In genomic region chr13:96389301-96389700, GRCm38 (mm10) we compare ENCODE assay signal across 10 mouse cellular contexts. TPM values are rescaled to one million over a fixed set of nuclear protein-coding genes. Genes with fewer than 3 reads are reported as not detected.
A peak's percentile ranks its signal among the peaks of the same experiment; 100 is the strongest.
DNase-seq lines count a peak whose midpoint lies in the region; ATAC-seq and TF ChIP-seq lines count a peak whose summit lies in the region.
"Had no signal": no experiment of that assay in that cellular context is flagged by ENCODE, and none has a peak within 500 bp of the region (broad histone marks: within the 10 kb centered on the region; RNA-seq: fewer than 3 reads in every experiment).

No protein-coding gene starts in this region.

- peaks cover 11% of the 10 kb centered on the region for H3K4me1 ChIP-seq in embryonic facial prominence, embryonic 10.5 days
- peaks cover 8% of the 10 kb centered on the region for H3K4me1 ChIP-seq in hindbrain, postnatal 0 days (ENCODE audit: insufficient read depth, low read length)

- H3K4me2 ChIP-seq in hindbrain, postnatal 0 days (ENCODE audit: low read depth, low read length): peak overlapping the region; percentile 62
- peak overlapping the region; percentile 66 for H3K4me2 ChIP-seq in myocyte (ENCODE audit: low read depth)

- peaks cover 43% of the 10 kb centered on the region for H3K36me3 ChIP-seq in embryonic facial prominence, embryonic 10.5 days (replicated peaks)
- peaks cover 35% of the 10 kb centered on the region for H3K36me3 ChIP-seq in hindbrain, postnatal 0 days (ENCODE audit: insufficient read depth, low read length)
- H3K36me3 ChIP-seq in myocyte (ENCODE audit: control insufficient read depth, insufficient read depth): peaks cover 32% of the 10 kb centered on the region

- WGBS in embryonic facial prominence, embryonic 10.5 days: 25% methylated on average over 2 of the region's 2 CpGs
- WGBS in hindbrain, postnatal 0 days: 8% methylated on average over 2 of the region's 2 CpGs

- peak overlapping the region; percentile 67 for H3K9ac ChIP-seq in hindbrain, postnatal 0 days (replicated peaks; ENCODE audit: low read length)

- H3ac ChIP-seq in myocyte (ENCODE audit: control insufficient read depth, insufficient read length): no peak overlapping the region

- peak overlapping the region; percentile 96 for H3K4me3 ChIP-seq in layer of hippocampus, adult 2 months
- peak overlapping the region; percentile 89 for H3K4me3 ChIP-seq in embryonic facial prominence, embryonic 10.5 days
- peak overlapping the region; percentile 58 for H3K4me3 ChIP-seq in hindbrain, postnatal 0 days (ENCODE audit: low read length)
- H3K4me3 ChIP-seq in myocyte: peak overlapping the region; percentile 55

- no peak overlapping the region for H3K27ac ChIP-seq in layer of hippocampus, adult 2 months
- H3K27ac ChIP-seq in embryonic facial prominence, embryonic 10.5 days (replicated peaks): no peak overlapping the region
- no peak overlapping the region for H3K27ac ChIP-seq in hindbrain, postnatal 0 days

- ATAC-seq in hindbrain, postnatal 0 days: no peak
- ATAC-seq in frontal cortex, adult (ENCODE audit: low TSS enrichment): no peak

- no peak for DNase-seq in layer of hippocampus, adult 2 months (ENCODE audit: low spot score in 2 of 2)
- DNase-seq in layer of hippocampus, postnatal 36 days: no peak
- DNase-seq in embryonic facial prominence, embryonic 10.5 days (ENCODE audit: low spot score): no peak
- no peak for DNase-seq in hindbrain, postnatal 0 days (ENCODE audit: low spot score)
- DNase-seq in retina, postnatal 1 day: no peak
- DNase-seq in layer of hippocampus, adult 18-20 months (ENCODE audit: low spot score in 2 of 2): no peak
- DNase-seq: adrenal gland, postnatal 10 days; kidney, postnatal 25 days had no signal

- no peaks in the 10 kb centered on the region for H3K27me3 ChIP-seq in embryonic facial prominence, embryonic 10.5 days (replicated peaks; ENCODE audit: low read depth, poor library complexity, severe bottlenecking)
- H3K27me3 ChIP-seq in hindbrain, postnatal 0 days (ENCODE audit: insufficient read depth, low read length): no peaks in the 10 kb centered on the region
- H3K27me3 ChIP-seq in myocyte (ENCODE audit: control insufficient read depth, insufficient read depth, insufficient read length): no peaks in the 10 kb centered on the region

- peaks cover 17% of the 10 kb centered on the region for H3K79me2 ChIP-seq in myocyte (ENCODE audit: control insufficient read depth, insufficient read depth)

- H3K9me3 ChIP-seq in embryonic facial prominence, embryonic 10.5 days: no peaks in the 10 kb centered on the region
- no peaks in the 10 kb centered on the region for H3K9me3 ChIP-seq in hindbrain, postnatal 0 days (ENCODE audit: low read length)

- no peak for TF ChIP-seq CTCF in layer of hippocampus, adult 2 months (conservative IDR thresholded peaks at IDR 0.05)
- TF ChIP-seq CTCF in hindbrain, postnatal 0 days (IDR thresholded peaks at IDR 0.05; ENCODE audit: low read depth): peak; percentile 36; the same call in 1 of the 2 replicates

- no peak for TF ChIP-seq POLR2A in myocyte (IDR thresholded peaks at IDR 0.05; ENCODE audit: insufficient read length, low read depth)

TF ChIP-seq in myocyte, 11 proteins besides CTCF, POLR2A, EP300 and RAD21:
- TF ChIP-seq USF1 (IDR thresholded peaks at IDR 0.05; ENCODE audit: low read depth) (no peak), CEBPB (IDR thresholded peaks at IDR 0.05; ENCODE audit: insufficient read depth, poor library complexity, severe bottlenecking) (no peak), REST (IDR thresholded peaks at IDR 0.05; ENCODE audit: insufficient read depth, insufficient read length) (no peak), MYOD1 (IDR thresholded peaks at IDR 0.05; ENCODE audit: control insufficient read depth in 1 of 3, insufficient read length in 2 of 3, low read depth in 2 of 3) (no peak), E2F4 (IDR thresholded peaks at IDR 0.05; ENCODE audit: insufficient read depth) (no peak), MYOG (IDR thresholded peaks at IDR 0.05; ENCODE audit: control insufficient read depth in 1 of 3, insufficient read depth in 1 of 3, insufficient read length in 2 of 3, low read depth in 2 of 3) (no peak)
TF ChIP-seq in myocyte: peak in this region for 0.

RNA-seq across cellular contexts. Expression of gene Poc5, which starts 1.2 kb away (rescaled TPM):
- total RNA-seq in layer of hippocampus, adult 2 months (2021): 10 to 100 TPM; 34.5 to 36.5 TPM
- total RNA-seq in layer of hippocampus, postnatal 36 days (2021): 10 to 100 TPM; 29.4 to 37.8 TPM
- 17.7 and 20.0 TPM in 2 replicates for polyA plus RNA-seq in embryonic facial prominence, embryonic 10.5 days (2016; fragmentation: Nextera tagmentation; extraction: Ambion mirVana)
- 21.7 and 26.1 TPM in 2 replicates for total RNA-seq in hindbrain, postnatal 0 days (2014; rRNA removed)
- polyA plus RNA-seq in hindbrain, postnatal 0 days (2015; fragmentation: Nextera tagmentation; extraction: Ambion mirVana): 16.7 and 19.0 TPM in 2 replicates
- polyA plus RNA-seq in myocyte (2012; fragmentation: generic; extraction: Trizol): 6.1 TPM
- 10 to 100 TPM; 32.5 to 36.1 TPM for total RNA-seq in layer of hippocampus, adult 18-20 months (2021)
